Mouse (Mus musculus) ovary, postnatal 14 days (tissue): ENCODE measurements around the gene Tpt1.
"Not testable (repeated sequence)": the region's sequence is repeated elsewhere in the genome, so short reads cannot be mapped to it uniquely, and the experiment has no call there.

Experiments used
- DNase-seq: peaks from one replicate; pipeline ENCODE4 v3.0.0; 2022; ENCODE audit warnings: low spot score

The Tpt1 gene

DNA sequence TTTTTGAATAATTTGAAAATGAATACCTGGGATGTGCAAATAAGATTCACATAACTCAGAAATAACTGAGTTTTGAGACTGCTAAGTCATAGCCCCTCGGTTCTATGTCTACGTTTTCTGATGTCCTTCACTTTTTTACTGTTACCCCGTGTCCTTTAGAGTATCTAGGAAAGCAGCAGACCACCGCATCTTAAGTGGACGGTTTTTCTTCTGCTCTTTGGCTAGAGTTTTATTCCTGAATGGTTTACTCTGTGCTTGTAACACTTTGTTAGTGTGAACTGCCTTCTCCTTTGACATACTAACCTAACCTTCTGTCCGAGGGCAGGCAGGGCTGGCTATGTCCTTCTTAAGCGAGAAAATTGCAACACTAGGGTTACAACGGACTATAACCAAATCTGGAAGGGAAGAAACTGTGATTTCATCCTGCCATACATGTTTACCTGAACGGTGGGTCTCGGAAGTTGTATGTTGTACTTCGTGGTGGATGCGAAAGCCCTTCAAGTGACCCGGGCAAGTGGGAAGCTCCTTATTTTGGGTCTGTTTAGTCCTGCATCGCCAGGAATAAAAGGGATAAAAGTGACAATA, 690 bp upstream of the Tpt1 start:
- no peak for DNase-seq

DNA sequence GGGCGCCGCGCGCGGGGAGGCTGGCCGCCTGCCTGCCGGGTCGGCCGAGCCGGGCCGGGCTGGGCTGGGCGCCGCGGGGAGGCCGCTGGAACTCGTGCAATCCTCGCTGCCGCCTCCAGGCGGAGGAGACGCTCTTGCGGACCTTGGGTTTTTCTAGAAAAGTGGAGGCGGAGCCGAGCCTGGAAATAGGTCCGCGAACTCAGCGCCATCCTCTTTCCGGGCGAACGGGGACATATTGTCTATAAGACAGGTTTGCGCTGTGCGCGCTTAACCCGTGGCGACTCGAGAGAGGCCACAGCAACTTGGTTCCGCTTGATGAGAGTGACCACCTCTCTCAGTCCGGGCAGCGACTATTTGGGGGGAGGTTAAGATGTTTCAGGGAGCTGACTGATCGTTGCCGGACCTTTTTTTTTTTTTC, 814 bp downstream of the Tpt1 start:
- peak; percentile 91 for DNase-seq

DNA sequence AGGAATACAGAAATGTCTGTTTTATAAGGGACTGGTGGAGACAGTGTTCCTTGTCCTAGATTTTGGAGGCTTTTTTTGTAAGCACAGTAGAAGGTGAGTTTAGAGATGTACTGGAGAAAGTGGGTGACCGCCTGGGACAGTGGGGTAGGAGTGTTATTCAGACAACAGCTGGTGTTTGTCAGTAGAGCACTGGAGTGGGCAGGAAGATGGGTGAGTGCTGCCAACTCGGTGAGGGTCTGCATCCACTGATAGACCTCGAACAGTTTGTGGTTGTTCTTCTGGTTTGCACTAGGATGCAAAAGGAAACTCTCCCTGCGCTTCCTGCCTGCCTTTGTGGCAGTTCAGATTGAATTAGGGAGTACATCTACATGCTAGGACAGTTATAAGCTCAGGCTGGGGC, 2.8 kb downstream of the Tpt1 start:
- no peak for DNase-seq

DNA sequence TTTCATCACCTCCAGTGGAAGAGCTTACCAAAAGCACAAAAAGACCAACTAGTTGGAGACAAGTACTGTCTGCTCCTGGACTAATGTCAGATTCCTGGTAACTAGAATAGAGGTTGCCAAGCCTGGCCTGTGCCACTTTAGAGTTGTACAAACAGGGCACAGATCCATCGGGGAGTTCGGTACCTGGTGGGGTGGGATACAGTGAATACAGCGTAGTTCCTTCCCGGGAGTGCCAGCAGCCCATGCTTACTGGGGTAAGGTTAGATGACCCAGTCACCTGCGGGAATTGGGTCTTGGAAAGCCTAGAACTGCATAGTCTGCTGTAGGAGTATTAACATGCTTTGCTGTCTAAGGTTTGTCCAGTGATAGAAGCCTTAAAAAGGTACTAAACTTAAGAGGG, 3.6 kb downstream of the Tpt1 start:
- DNase-seq = no peak

DNA sequence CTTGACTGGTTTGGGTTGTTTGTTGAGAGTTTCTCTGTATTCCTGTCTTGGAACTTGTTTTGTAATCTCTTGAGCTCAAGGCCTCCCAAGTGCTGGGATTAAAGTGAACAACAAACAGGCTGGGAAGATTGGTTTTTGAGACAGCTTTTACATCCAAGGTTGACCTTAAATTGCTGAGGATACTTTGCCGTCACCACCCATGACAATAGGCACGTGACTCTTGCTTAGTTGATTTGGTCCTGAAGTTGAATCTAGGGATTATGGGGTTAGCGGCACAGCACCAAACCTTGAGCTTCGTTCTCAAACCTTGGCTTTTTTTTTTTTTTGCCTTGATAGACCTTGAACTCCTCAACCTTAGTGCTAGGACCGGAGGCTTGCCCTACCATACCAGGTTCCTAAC, 4.3 kb downstream of the Tpt1 start:
- DNase-seq = no peak

DNA sequence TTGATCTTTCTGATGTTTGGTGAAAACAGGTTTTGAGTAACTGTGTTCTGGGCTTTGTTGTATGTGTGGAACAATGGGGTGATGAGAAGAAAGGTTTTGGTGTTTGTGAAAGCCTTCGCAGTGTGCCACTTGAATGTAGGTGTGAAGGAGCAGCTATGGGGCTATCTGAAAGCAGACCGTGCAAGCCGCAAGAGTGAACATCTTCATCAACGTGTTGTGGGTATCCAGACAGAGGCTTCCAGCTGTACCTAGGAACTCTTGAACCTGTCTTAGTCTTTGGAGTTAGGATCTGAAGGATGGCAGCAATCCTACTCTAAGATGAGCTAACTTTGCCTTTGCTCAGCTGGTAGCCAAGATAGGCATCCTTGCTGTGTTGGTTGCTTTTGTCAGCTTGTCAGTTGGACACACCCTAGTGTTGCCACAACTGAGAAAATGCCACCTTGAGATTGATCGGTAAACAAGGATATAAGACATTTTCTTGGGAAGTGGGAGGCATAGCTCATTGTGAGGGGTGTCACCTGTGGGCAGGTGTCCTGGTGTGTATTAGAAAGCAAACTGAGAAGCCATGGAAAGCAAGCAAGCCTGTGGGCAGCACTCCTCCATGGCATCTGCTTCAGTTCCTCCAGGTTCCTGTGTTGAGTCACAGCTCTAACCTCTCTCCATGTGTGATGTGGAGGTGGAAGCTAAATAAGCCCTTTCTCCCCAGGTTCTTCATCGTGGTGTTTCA, 5.1 kb downstream of the Tpt1 start:
- no peak for DNase-seq

DNA sequence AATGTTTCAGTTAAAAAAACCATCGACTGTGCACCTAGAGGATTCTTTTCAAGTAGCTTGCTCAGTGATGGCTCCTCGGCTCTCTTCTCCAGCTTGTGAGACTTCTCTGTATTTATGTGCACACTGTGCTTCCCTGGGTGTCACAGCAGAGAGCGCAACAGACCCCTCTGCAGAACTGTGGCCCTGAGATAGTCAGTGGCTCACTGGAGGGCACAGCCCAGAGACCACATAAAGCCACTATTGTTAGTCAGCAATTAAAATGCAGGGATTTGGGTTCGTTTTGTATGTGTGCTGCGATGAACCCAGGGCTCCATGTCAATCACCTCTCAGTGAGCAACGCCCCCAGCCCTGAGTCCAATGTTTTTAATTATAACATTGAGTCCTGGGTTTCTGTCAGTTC, 5.9 kb downstream of the Tpt1 start:
- no peak for DNase-seq

DNA sequence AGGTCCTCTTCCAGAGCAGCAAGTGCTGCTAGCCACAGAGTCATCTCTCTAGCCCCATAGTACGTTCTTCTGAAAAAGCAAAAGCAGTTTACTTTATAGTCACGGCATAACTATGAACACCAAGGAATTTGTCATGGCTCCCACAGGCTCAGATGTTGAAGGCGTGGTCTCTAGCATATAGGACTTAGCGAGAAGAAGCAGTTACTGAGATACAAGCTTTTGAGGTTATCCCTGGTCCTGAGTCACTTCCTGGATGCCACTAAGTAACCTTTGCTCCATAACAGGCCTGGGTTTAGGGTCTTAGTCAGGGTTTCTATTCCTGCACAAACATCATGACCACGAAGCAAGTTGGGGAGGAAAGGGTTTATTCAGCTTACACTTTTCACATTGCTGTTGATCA, 7.1 kb downstream of the Tpt1 start:
- DNase-seq = no peak

DNA sequence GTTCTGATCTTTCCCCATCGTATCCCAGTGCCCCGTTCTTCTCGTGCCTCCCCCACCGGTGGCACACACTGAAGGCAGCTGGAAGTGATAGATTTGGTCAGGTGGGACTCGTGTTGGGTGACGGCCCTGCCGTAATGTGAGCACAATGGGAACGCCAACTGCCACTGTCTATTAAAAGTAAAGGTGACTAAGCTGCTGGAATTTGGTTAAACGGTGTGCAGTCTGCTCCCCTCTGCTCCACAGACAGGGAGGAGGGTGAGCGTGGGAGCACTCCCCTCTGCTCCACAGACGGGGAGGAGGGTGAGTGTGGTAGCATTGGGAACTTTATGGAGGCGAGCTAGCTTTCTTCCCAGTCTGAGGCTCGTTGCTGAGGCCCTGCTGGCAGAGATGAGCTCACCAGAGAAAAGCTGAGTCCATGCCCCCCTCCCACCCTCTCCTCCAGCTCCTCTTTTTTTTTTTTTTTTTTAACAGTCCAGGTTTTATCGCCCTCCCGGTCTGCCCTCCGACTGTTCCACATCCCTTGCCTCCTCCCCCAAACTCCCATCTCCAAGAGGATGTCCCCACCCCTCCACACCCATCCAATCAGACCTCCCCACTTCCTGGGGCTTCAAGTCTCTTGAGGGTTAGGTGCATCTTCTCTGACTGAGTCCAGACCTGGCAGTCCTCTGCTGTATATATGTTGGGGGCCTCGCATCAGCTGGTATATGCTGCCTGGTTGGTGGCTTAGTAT, 10.5 kb downstream of the Tpt1 start:
- no peak for DNase-seq

DNA sequence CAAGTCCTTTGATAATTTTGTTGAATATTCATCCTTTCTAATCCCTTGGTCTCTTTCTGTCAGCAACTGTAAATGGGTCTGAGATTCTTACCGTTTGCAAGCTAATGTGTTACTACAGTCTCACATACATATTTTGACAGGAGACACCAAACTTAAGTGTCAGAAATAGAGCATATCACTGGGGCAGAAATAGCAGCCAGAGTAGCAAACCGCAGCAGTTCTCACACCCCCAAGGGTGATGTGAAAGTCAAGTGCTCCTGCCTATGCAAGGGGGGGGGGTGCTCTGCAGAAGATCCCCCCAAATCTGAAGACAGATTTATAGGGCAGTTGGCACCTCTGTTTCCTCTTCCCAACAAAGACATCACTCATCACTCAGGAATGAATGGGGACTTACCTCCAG, 13.3 kb downstream of the Tpt1 start:
- DNase-seq = no peak

DNA sequence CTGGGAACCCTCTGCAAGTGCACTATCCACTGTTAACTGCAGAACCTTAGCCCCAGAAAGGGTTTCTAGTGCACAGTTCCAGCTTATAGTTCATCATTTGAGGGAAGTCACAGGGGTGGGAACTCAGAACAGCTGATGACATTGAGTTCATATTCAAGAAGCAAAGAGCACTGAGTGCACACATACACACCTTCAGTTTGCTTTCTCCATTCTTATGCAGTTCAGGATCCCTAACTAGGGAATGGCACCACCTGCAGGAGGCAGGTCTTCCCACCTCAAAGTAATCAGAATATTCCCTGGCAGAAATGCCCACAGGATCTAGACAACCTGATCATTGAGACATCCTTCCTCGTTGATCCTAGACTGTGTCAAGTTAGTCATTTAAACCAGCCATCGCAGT, 14.7 kb downstream of the Tpt1 start:
- no peak for DNase-seq

DNA sequence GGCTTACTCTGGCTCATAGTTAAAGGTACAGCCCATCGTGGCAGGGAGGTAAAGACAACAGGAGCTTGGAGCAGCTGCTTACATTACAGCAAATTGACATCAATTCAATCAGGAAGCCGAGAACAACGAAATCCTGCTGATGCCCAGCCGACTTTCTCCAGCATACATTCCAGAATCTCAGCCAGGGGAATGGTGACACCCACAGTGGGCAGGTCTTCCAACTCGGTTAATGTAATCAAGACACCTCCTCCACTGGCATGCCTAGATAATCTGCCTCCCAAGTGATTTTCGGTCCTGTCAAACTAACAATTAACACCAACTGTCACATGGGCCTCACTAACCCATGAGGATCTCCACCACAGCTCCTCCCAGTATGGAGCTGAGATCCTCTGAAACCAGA, 17.8 kb downstream of the Tpt1 start:
- DNase-seq = no peak

DNA sequence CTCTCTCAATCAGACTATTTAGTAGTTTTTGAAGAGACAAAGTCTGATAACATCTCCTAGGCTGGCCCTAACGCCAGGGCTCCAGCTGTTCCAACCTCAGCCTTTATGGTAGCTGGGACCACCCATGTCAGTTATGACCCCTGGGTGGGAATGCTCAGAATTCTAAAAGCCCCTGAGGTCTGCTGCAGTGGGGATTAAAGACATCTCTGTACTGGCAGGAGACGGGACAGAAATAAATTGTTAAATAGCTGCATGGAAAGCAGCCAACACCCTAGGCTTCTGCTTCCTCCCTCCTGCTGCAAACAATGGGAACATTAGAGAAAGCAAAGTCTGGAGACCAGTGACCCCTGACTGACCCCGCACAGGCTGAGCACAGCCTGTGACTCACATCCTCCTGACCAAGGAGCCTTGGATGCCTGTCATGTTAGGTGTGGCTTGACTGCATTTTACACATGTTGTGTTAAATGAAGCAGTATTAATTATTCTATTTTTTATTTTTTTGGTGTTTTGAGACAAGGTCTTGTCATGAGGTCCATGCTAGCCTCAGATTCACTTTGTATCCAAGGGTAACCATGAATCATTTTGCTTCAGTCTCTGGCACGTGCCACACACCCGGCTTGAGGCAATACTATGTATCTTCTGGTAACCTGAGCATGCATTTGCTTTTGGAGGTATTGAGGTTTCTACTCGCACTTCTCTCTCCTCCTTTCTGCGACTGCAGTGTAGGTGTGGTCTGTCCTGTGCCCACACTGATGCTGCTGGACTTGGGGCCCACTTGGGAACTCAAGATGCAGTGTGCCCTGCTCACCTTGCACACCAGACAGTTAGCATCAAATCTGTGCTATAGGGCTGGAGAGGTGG, 18.9 kb downstream of the Tpt1 start:
- peak; percentile 50 for DNase-seq

DNA sequence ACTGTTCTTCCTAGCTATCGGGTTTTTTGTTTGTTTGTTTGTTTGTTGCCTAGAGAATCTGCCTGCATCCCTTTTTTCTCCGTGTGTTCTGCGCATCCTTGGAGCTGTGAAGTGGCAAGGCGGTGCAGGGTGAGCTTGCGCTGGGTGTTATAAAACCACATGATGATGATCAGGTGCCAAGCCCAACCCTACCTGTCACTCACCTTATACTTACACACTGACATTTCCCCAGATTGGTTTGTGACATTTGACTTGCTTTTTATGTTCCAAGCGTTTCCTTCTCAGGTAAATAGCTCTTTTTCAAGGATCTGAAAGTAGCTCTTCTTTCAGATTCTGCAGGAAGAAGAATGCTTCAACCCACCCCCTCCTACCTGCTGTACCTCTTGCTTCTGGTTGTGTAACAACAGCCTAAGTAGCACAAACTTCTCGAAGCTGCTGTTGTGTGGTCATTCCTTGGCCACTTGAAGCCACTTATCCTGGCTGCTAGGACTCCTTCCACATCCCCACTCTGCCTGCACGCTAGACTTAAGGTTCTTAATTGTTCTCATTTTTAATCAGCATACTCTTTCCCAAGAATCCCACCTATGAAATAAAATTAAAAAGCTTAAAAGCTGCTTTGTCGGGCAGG, 21.9 kb downstream of the Tpt1 start:
- DNase-seq = no peak

DNA sequence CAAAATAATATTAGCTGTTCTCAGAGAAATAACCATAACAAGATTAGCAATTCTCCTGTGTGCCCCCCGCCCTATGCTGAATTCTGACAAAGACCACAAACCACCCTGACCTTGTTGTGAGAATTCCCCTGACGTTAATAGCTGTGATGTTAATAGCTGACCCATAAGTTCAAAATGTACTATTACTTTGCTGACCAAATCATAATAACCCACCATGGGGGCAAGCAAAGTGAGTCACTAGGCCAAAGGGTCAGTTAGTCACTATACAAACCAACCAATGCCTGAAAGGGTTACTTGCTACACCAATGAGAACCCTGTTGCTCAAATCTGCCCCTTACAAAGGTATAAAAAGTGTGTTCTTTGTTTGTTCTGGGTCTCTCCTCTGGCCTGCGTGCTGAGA, 23.1 kb downstream of the Tpt1 start:
- not testable (repeated sequence) for DNase-seq

DNA sequence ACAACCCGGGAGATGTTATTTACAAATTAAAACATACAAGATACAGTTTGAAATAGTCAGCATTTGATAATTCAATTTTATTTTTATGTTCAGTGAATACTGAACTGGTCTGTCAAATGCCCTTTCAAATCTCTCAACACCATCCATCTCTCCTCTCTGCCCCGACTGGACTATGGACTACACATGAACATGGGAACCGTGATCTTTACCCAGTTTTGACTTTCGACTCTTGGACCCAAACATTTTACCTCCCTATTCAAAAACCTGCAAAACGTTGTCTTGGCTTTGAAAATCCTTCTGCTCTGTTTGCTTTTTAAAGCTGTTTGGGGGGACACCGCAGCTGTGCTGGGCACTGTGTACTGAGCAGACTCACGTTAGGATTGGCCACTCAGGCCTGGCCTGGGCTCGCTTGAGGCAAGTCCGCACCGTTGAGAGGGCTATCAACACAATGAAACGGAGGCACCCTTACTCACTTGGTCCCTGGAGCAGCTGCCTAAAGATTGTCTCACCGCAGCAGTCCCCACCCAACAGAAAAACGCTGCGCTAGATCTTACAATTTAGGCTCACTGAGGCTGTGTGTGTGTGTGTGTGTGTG, 25.0 kb downstream of the Tpt1 start:
- DNase-seq = no peak

DNA sequence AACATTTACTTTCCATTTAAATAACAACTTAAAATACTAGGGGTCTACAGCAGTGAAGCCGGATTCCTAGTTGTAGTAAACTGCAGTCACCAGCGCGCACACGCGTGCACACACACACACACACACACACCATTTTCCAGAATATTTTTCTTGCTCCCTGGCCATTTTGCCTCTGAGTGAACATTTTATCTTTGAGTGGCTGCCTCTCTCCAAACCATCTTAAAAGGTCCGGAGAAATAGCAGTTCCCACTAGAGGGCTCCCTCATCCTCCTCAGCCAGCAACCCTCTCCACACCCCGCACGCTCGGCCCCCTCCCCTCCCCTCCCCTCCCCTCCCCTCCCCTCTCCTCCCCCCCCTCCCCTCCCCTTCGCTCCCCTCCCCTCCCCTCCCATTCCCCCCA, 25.7 kb downstream of the Tpt1 start:
- no peak for DNase-seq

DNA sequence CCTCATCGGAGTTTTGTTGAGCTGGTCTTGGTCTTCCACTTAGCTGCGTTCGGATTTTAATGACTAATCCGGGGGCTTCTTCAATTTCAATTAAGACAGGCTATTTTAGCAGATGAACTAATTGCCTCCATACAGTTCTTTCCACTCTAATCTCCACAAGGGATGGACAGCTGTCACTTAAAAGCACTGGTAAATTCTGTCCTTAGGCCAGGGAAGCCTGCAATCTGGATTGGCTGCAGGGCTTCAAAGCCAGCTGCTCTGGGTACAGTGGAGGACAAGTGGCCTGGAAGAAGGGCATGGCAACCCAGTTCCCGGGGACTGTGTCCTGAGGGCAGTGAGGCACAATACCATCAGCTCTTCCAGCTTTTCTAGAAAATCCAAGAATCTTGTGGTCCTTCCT, 26.2 kb downstream of the Tpt1 start:
- DNase-seq = no peak

DNA sequence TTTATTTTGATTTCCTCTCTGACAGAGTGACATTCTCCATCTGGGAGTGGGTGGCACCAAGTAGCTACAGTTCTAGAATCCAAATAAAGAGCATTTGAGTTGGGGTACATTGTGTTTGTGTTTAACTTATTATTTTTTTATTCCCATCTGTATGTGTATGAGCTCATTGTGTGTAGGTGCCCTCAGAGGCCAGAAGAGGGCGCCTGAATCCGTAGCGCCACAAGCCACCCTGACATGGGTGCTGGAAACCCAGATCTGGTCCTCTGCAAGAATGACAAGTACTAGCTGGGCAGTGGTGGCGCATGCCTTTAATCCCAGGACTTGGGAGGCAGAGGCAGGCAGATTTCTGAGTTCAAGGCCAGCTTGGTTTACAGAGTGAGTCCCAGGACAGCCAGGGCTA, 26.9 kb downstream of the Tpt1 start:
- DNase-seq = no peak

DNA sequence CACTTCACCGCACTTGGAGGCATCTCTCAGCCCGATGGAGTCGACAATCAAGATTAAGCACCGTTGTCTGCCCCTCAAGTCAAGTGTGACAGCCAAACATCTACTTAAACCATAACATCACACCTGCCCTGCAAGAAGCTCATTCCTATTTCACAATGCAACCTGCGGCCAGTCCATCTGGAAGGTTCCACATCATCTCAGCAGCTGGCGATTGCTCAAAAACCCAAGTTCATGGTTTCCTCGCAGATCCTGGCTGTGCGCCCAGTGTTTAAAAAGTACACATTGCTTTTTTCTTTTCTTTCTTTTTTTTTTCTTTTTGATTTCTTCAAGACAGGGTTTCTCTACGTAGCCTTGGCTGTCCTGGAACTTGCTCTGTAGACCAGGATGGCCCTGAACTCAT, 28.7 kb downstream of the Tpt1 start:
- DNase-seq = peak; percentile 33

DNA sequence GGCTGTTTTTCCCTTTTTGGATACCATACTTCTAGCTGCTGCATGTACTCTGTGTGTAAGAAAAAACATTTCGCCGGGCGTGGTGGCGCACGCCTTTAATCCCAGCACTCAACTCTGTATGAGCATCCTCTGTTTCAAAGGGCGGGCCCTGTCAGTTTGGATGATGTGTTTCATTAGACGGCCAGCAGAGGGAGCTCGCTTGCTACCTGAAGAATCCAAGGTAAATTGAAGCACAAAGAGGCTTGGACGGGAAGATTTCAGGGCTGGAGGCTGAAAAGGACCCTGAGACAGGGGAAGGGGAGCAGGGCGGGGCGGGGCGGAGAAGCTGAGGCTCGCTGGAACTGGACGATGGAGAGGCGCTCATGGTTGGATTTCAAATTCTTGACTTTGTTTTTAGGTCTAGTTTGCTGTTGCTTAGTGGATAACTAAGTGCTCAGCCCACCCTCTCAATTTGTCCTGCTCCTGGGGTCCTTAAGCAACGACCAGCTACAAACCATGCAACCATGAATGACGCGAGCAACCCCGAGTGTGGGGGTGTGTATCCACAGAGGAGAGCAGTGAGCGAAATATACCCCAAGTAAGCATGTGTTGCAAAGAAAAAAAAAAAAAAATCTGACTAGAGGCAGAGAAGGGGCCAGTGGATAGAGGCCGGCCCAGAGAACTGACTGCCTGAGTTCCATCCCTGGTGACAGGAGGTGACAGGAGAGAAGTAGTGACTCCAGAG, 31.6 kb downstream of the Tpt1 start:
- peak; percentile 75 for DNase-seq
